Mouse (Mus musculus) midbrain, embryonic 10.5 days (tissue): ENCODE measurements at regions not wholly inside any gene's neighbourhood (a gene's known extent, or its start where the extent isn't known, plus 50 kb on each side); places are given as distances from the start of the nearest gene placed in this dataset.
"Not testable (repeated sequence)": the region's sequence is repeated elsewhere in the genome, so short reads cannot be mapped to it uniquely, and the experiment has no call there.

Source experiments
- DNase-seq: peaks from one replicate; pipeline ENCODE4 v3.0.0-alpha.2; 2017; ENCODE audit warnings: low spot score
- H3K27ac ChIP-seq: fragments of 300-500 bp; sonication (generic); replicated peaks from 2 replicates; pipeline ENCODE4 v1.5.1; 2016; ENCODE audit warnings: mild to moderate bottlenecking
- H3K27me3 ChIP-seq: fragments of 300-500 bp; sonication (generic); 2 replicates; pipeline ENCODE4 v1.6.1; 2016; ENCODE audit warnings: low read depth, mild to moderate bottlenecking; ENCODE audit not compliant: poor library complexity, severe bottlenecking
- H3K36me3 ChIP-seq: fragments of 300-500 bp; sonication (generic); 2 replicates; pipeline ENCODE4 v1.6.1; 2016; ENCODE audit warnings: mild to moderate bottlenecking, moderate library complexity
- H3K4me1 ChIP-seq: fragments of 300-500 bp; sonication (generic); 2 replicates; pipeline ENCODE4 v1.6.1; 2016
- H3K4me3 ChIP-seq: fragments of 300-500 bp; sonication (generic); 2 replicates; pipeline ENCODE4 v1.5.1; 2016; ENCODE audit warnings: mild to moderate bottlenecking, moderate library complexity
- H3K9me3 ChIP-seq: fragments of 300-500 bp; sonication (generic); replicated peaks from 2 replicates; pipeline ENCODE4 v1.6.1; 2016; ENCODE audit warnings: mild to moderate bottlenecking
- WGBS: fragments of 180-500 bp; shearing (Covaris S2); methylation state at CpG from one replicate; pipeline ENCODE4 v1.1.7; 2016; 5-methylcytosine and 5-hydroxymethylcytosine counted together

DNA sequence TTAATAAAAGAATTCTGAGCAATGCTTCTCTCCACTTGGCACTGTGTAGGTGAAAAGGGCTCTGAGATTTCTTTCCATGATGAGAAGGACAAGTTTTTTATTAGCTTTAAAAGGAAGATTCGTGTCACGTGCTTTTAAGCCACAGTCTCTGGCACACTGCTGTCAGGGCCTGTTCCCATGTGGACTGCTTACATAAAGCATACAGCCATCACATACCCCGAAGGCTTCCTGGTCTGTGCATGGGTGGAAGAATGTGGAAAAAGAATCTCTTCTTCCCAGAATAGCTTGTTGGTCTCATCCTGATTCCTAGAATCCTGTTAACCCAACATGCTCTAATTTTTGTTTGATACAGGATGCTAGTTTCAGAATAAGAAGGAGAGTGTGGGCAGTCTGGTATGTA is 205.1 kb upstream of the Sesn3 start:
- no peak for DNase-seq
- no peak overlapping the region for H3K27ac ChIP-seq
- no peak overlapping the region for H3K4me3 ChIP-seq
- peaks cover 18% of the 10 kb centered on the region for H3K9me3 ChIP-seq
- 89% methylated on average over 3 of the region's 3 CpGs for WGBS
- no peaks in the 10 kb centered on the region for H3K4me1 ChIP-seq
- H3K36me3 ChIP-seq, result no peaks in the 10 kb centered on the region
- H3K27me3 ChIP-seq, result no peaks in the 10 kb centered on the region

DNA sequence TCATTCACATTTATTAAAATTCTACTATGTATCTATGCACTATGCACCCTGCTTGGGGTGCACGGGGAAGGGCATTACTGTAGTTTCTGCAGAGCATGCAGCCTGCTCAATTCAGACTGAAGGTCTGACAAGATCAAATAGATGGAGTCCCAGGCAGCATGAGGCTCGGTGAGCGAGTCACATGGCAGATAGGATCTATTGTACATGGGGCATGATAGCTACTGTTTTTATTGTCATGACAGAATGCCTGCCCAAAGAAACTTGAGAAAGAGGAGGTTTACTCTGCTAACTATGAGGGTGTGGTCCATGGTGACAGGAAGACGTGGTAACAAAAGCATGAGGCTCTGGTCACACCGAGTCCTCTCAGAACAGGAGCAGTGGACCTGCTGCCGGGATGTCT is 203.1 kb upstream of the Sesn3 start:
- DNase-seq, result no peak
- Histone ChIP-seq H3K4me1 (no peaks in the 10 kb centered on the region), H3K27me3 (no peaks in the 10 kb centered on the region), H3K36me3 (no peaks in the 10 kb centered on the region), H3K27ac (no peak overlapping the region), H3K4me3 (no peak overlapping the region), H3K9me3 (no peaks in the 10 kb centered on the region)
- WGBS, result 89% methylated on average over 6 of the region's 6 CpGs

DNA sequence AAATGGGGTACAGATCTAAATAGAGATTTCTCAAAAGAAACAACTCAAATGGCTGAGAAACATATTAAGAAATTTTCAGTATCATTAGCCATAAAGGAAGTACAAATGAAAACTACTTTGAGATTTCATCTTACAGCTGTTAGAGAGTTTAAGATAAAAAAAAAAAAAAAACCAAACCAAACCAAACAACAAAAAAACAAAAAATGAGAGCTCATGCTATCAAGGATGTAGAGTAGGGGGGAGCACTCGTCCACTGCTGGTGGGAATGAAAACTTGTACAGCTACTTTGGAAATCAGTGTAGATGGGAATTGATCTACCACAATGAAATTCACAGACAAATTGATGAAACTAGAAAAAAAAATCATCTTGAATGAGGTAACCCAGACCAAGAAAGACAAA is 201.9 kb upstream of the Sesn3 start:
- Histone ChIP-seq H3K27ac (no peak overlapping the region), H3K27me3 (no peaks in the 10 kb centered on the region), H3K36me3 (no peaks in the 10 kb centered on the region), H3K4me1 (no peaks in the 10 kb centered on the region), H3K4me3 (no peak overlapping the region), H3K9me3 (no peaks in the 10 kb centered on the region)
- DNase-seq, result no peak
- WGBS, result 84% methylated on average over 1 of the region's 1 CpGs

DNA sequence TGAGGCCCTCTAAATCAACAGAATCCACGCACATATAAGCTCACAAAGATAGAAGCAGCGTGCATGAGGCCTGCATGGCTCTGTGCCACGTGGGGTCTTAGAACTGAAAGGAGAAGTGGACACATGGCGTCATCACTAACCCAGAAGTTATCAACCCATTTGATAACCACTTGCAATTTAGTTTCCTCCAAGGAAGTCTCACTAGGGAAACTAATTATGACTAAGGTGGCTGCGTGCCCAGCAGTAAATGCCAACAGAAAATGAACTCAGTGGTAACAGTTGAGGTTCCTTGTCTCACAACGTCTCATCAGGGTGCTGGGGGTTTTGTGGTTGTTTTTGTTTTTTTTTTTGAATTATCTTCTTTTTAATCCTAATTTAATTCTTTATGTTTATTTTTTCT is 200.6 kb upstream of the Sesn3 start:
- no peak overlapping the region for H3K27ac ChIP-seq
- no peaks in the 10 kb centered on the region for H3K27me3 ChIP-seq
- DNase-seq, result no peak
- no peaks in the 10 kb centered on the region for H3K36me3 ChIP-seq
- no peaks in the 10 kb centered on the region for H3K4me1 ChIP-seq
- H3K9me3 ChIP-seq, result no peaks in the 10 kb centered on the region
- 93% methylated on average over 6 of the region's 6 CpGs for WGBS
- no peak overlapping the region for H3K4me3 ChIP-seq

DNA sequence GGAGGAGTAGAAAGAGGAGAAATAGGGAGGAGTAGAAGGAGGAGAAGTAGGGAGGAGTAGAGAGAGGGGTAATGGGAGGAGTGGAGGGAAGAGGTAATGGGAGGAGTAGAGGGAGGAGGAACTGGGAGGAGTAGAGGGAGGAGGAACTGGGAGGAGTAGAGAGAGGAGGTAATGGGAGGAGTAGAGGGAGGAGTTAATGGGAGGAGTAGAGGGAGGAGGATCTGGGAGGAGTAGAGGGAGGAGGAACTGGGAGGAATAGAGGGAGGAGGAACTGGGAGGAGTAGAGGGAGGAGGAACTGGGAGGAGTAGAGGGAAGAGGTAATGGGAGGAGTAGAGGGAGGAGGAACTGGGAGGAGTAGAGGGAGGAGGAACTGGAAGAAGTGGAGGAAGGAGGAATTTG is 200.0 kb upstream of the Sesn3 start:
- not testable (repeated sequence) for H3K4me3 ChIP-seq, H3K4me1 ChIP-seq, H3K36me3 ChIP-seq, H3K27me3 ChIP-seq, H3K9me3 ChIP-seq, H3K27ac ChIP-seq, DNase-seq

DNA sequence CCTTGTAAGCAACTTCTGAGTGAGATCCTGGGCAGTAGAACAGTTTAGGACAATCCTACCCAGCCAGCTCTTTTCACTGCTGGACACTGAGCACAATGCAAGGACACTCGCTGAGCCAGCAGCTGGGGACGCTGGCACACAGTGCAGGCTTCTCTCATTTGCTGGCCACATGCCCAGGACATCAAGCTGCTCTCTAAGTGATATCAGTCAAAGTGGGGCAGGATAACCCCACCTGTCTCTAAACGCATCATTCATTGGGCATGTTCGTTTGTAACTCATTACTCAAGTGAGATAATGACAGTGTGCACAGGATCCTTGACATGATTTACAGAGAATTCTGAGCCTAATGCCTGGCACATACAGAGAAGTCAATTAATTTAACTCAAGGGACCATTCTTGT is 199.4 kb upstream of the Sesn3 start:
- H3K27ac ChIP-seq, result no peak overlapping the region
- no peaks in the 10 kb centered on the region for H3K36me3 ChIP-seq
- DNase-seq, result no peak
- no peaks in the 10 kb centered on the region for H3K9me3 ChIP-seq
- H3K27me3 ChIP-seq, result no peaks in the 10 kb centered on the region
- H3K4me1 ChIP-seq, result no peaks in the 10 kb centered on the region
- 88% methylated on average over 4 of the region's 4 CpGs for WGBS
- no peak overlapping the region for H3K4me3 ChIP-seq

DNA sequence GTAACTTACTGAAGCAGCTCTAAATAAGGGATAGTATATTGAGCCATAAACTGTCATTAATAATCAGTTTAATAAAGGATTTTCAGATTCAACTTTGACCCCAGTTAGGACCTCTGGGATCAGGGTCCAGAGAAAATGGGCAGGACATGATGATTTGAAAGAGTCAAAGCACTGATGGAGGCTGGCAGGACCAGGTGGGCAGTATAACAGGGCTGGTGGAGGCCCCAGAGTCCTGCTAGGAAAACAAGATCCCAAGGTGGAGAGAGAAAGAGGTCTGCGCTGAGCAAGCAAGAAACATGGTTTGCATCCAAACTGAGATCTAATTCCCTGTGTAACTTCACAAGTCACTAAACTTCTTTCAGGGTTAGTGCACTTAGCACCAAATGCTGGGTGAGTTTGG is 199.0 kb upstream of the Sesn3 start:
- no peaks in the 10 kb centered on the region for H3K9me3 ChIP-seq
- no peak overlapping the region for H3K27ac ChIP-seq
- 91% methylated on average over 1 of the region's 1 CpGs for WGBS
- H3K36me3 ChIP-seq, result no peaks in the 10 kb centered on the region
- no peaks in the 10 kb centered on the region for H3K27me3 ChIP-seq
- no peak for DNase-seq
- H3K4me1 ChIP-seq, result no peaks in the 10 kb centered on the region
- H3K4me3 ChIP-seq, result no peak overlapping the region

DNA sequence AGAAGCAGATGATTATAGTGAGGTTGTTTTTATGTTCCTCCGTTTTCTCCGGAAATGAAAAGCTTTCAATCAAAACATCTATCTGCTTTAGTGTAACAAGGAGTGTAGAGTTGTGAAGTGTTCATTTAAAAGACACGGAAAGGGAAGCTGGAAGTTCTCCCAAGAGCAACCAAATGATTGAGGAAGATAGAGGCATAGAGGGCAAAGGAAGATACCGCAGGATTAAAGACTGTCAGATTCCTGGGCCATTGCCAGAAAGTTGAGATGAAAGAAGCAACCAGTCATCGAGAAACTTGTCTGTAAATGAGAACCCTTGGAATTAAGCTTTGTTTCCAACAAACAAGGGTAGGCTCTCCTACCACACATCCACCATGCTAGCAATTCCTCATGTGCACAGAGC is 198.1 kb upstream of the Sesn3 start:
- no peak for DNase-seq
- no peak overlapping the region for H3K27ac ChIP-seq
- no peaks in the 10 kb centered on the region for H3K4me1 ChIP-seq
- H3K27me3 ChIP-seq, result no peaks in the 10 kb centered on the region
- no peaks in the 10 kb centered on the region for H3K36me3 ChIP-seq
- whole genome bisulfite sequencing, result 87% methylated on average over 5 of the region's 5 CpGs
- H3K9me3 ChIP-seq, result no peaks in the 10 kb centered on the region
- no peak overlapping the region for H3K4me3 ChIP-seq

DNA sequence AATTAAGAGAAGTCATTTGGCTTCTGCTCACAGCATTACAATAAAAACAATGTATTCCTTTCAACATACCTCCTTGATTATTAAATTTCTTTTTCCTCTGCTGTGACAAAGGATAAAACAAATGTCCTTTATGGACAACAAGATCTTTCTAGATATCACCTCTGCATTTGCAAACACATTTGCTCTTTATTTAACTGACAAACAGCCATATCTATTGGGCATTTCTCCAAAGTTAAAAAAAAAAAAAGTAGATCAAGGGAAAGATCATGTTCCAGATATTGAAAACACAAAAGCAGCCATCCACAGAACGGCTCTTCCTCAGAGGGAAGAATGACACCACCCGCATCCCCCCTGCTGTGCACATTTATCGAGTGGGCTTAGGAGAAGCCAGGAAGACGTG is 193.7 kb upstream of the Sesn3 start:
- Histone ChIP-seq H3K9me3 (no peaks in the 10 kb centered on the region), H3K27ac (no peak overlapping the region), H3K4me1 (no peaks in the 10 kb centered on the region), H3K36me3 (no peaks in the 10 kb centered on the region), H3K27me3 (no peaks in the 10 kb centered on the region), H3K4me3 (no peak overlapping the region)
- 50% methylated on average over 4 of the region's 4 CpGs for WGBS
- DNase-seq, result no peak

DNA sequence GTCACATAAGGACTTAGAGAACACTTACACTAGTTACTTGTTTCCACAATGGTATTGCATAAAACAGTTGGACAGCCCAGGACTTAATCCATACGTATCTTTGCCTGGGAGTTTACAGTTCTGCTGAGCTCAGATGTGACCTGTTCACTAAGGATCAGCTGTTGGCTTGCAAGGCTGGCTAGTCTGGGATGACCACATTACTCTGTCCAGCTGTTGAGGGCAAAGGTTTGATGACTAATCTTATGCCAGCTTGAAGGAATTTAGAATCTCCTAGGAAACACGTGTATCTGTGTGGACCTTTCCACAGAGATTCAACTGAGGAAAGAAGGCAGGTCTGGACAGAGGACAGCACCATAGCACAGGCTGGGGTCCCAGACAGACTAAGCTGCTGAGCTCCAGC is 188.7 kb upstream of the Sesn3 start:
- H3K4me3 ChIP-seq, result no peak overlapping the region
- no peak for DNase-seq
- H3K27ac ChIP-seq, result no peak overlapping the region
- no peaks in the 10 kb centered on the region for H3K4me1 ChIP-seq
- H3K36me3 ChIP-seq, result no peaks in the 10 kb centered on the region
- H3K27me3 ChIP-seq, result no peaks in the 10 kb centered on the region
- 62% methylated on average over 2 of the region's 2 CpGs for WGBS
- H3K9me3 ChIP-seq, result no peaks in the 10 kb centered on the region

DNA sequence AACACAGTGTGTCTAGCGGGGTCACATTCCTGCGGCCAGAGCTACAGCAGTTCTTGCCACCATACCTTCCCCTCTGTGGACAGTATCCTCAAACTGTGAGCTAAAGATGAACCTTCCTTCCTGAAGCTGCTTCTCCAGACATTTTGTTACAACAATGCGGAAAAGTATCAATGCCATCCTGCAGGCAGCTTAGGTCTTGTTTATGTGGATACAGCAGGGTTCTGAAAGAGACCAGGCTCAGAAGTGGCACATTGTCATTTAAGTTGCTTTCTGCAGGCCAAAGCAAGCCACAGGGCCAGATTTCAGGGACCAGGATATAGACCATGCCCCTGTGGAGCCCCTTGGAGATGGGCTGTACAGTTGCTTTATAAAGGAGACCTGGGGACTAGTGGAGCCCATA is 188.3 kb upstream of the Sesn3 start:
- H3K36me3 ChIP-seq, result no peaks in the 10 kb centered on the region
- WGBS, result 89% methylated on average over 3 of the region's 3 CpGs
- no peaks in the 10 kb centered on the region for H3K27me3 ChIP-seq
- no peaks in the 10 kb centered on the region for H3K9me3 ChIP-seq
- H3K27ac ChIP-seq, result no peak overlapping the region
- H3K4me1 ChIP-seq, result no peaks in the 10 kb centered on the region
- no peak for DNase-seq
- H3K4me3 ChIP-seq, result no peak overlapping the region

DNA sequence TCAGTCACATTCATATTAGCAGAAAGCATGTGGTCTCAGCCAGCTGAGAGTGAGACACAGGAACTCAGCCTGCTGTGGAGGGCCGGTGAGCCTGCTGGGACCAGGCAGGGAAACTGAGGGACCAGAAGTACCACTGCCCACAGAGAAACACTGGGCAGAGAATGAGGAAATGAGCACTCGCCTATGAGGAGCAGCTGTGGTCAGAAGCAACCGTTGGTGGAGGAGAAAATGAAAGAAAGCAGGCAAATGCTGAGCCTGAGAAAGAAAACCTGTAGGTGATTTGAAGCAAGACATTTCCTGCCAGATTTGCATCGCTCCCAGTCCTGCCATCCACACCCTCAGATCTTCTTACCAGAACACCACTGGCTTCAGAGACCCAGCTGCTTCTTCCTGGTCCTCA is 187.0 kb upstream of the Sesn3 start:
- no peak overlapping the region for H3K4me3 ChIP-seq
- no peak overlapping the region for H3K27ac ChIP-seq
- no peaks in the 10 kb centered on the region for H3K4me1 ChIP-seq
- no peak for DNase-seq
- no peaks in the 10 kb centered on the region for H3K27me3 ChIP-seq
- H3K36me3 ChIP-seq, result no peaks in the 10 kb centered on the region
- 85% methylated on average over 4 of the region's 4 CpGs for WGBS
- H3K9me3 ChIP-seq, result no peaks in the 10 kb centered on the region

DNA sequence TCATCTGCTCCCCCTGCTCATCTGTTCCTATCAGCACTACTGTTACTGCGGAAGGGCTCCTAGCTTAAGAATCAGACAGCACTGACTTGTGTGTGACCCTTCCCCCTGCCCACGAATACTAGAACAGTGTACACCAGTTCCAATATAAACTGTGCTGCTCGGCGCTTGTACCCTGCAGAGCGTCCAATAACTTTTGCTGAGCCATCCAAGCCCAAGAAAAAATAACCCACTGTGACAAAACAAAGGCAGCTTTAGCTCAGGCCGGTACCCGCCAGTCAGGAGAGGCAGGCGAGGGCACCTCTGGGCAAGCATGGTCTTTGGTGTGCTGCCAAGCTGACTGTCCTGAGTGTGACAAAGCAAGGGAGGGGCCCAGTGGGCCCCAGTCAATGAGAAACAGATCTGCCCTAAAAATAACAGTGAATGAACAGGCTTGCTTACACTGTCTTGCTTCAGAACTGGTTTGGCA is 185.0 kb upstream of the Sesn3 start:
- H3K4me1 ChIP-seq, result no peaks in the 10 kb centered on the region
- H3K9me3 ChIP-seq, result no peaks in the 10 kb centered on the region
- H3K27me3 ChIP-seq, result no peaks in the 10 kb centered on the region
- DNase-seq, result no peak
- H3K27ac ChIP-seq, result no peak overlapping the region
- H3K36me3 ChIP-seq, result no peaks in the 10 kb centered on the region
- H3K4me3 ChIP-seq, result no peak overlapping the region
- 77% methylated on average over 8 of the region's 8 CpGs for WGBS

DNA sequence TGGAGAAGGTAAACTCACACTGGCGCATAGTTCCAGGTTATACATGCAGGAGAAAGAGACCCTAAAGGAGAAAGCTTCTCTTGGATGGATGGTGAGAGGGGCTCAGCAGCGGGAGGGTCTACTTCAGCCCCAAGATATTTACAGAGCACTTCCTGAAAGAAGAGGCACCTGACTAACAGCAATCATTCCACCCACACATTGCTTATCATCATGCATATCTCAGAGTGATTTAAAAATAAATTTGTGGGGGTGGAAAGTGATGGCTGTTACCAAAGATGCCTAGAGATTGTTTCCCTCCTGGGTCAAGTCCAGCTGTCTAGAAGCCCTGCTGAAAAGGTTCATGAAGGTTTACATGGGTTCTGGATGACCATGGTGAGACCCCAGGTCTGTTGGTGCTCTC is 184.4 kb upstream of the Sesn3 start:
- H3K4me1 ChIP-seq, result no peaks in the 10 kb centered on the region
- H3K4me3 ChIP-seq, result no peak overlapping the region
- no peaks in the 10 kb centered on the region for H3K9me3 ChIP-seq
- no peaks in the 10 kb centered on the region for H3K27me3 ChIP-seq
- H3K36me3 ChIP-seq, result no peaks in the 10 kb centered on the region
- DNase-seq, result no peak
- 92% methylated on average over 2 of the region's 2 CpGs for WGBS
- H3K27ac ChIP-seq, result no peak overlapping the region
